Mouse (Mus musculus) left cerebral cortex, postnatal 36 days (tissue): Measurements from ENCODE around the gene Cltb. TPM values are rescaled to one million over a fixed set of nuclear protein-coding genes. Genes with fewer than 3 reads are reported as not detected.

Experiments
- DNase-seq, 2 experiments: peaks; one replicate each; pipeline ENCODE4 v3.0.0; 2021 to 2022; ENCODE audit warnings: low spot score in 2 of 2, mixed read lengths in 1 of 2
- intact Hi-C: fragments of 180-260 bp; cut with DNase I; formaldehyde crosslinking; loops from one replicate; pipeline ENCODE4 v1.15.1; 2025
- microRNA-seq: library from miRNA; unstranded; fragments of <30 nt; microRNA quantifications from one replicate; pipeline ENCODE4 v1.2.0, GENCODE M21; 2022
- total RNA-seq, 2 experiments: library from RNA; stranded (reverse); gene quantifications; 2 replicates each; pipeline ENCODE4 v1.2.3; 2021

Cltb gene
- total RNA-seq, 2 experiments from 2014 or later = 308 to 344 TPM

GRCm38 (mm10) chr13:54568380-54568779 is 42.8 kb downstream of the Cltb start:
- no peak for DNase-seq
- intact Hi-C loops = loop anchor here (10.0 kb wide), 1 partner anchor 104 kb away; the partner anchor contains the start of gene Thoc3

GRCm38 (mm10) chr13:54565594-54566345 is 45.4 kb downstream of the Cltb start:
- DNase-seq = peak in 1 of 2 experiments; percentile 33
- intact Hi-C loops = loop anchor here (10.0 kb wide), 1 partner anchor 101 kb away; the partner anchor contains the start of gene Thoc3

- peak; percentile 91 to 94 for DNase-seq
- intact Hi-C loops = loop anchor here (10.0 kb wide), 1 partner anchor 100 kb away; the partner anchor contains the start of gene Thoc3
These were observed 46.0 kb downstream of the Cltb start, which contains the start of gene 4833439L19Rik for GRCm38 (mm10) chr13:54565201-54565581. Gene 4833439L19Rik (minus strand): TSS chr13:54565435.

GRCm38 (mm10) chr13:54564232-54565200 is 46.6 kb downstream of the Cltb start:
- DNase-seq = no peak
- intact Hi-C loops = loop anchor here (10.0 kb wide), 1 partner anchor 100 kb away; the partner anchor contains the start of gene Thoc3

GRCm38 (mm10) chr13:54562562-54562961 is 48.6 kb downstream of the Cltb start:
- intact Hi-C loops = loop anchor here (10.0 kb wide), 1 partner anchor 98 kb away; the partner anchor contains the start of gene Thoc3
- DNase-seq = no peak

- intact Hi-C loops = loop anchor here (10.0 kb wide), 1 partner anchor 96 kb away; the partner anchor contains the start of gene Thoc3
- DNase-seq = no peak
These were observed 50.5 kb downstream of the Cltb start for GRCm38 (mm10) chr13:54560608-54561007.

- intact Hi-C loops = loop anchor here (10.0 kb wide), 1 partner anchor 95 kb away; the partner anchor contains the start of gene Thoc3
- no peak for DNase-seq
These were observed 51.5 kb downstream of the Cltb start for GRCm38 (mm10) chr13:54559656-54560055.

GRCm38 (mm10) chr13:54557652-54558051 is 53.5 kb downstream of the Cltb start:
- DNase-seq = no peak
- intact Hi-C loops = no loop called here

GRCm38 (mm10) chr13:54556796-54557195 is 54.3 kb downstream of the Cltb start:
- peak in 1 of 2 experiments; percentile 31 for DNase-seq

GRCm38 (mm10) chr13:54556176-54556575 is 55.0 kb downstream of the Cltb start:
- DNase-seq = no peak
- intact Hi-C loops = no loop called here

More at GRCm38 (mm10) chr13:54556796-54557195, 54.3 kb downstream of the Cltb start:
- intact Hi-C loops = no loop called here

GRCm38 (mm10) chr13:54548036-54548435 is 63.1 kb downstream of the Cltb start:
- DNase-seq = no peak
- intact Hi-C loops = no loop called here

Small RNA genes lying within 50 kb of the gene (microRNA-seq; reads per million reads assigned to microRNA genes)
- not detected for gene Gm24195

Other genes starting within 250 kb of the Cltb start
- gene Cplx2, start 240.0 kb downstream of the Cltb start, total RNA-seq = 100 to 1,000 TPM; 769 to 808 TPM
- 10 to 100 TPM; 33.4 to 37.6 TPM for gene Thoc3, start 142.5 kb downstream of the Cltb start, total RNA-seq
- 10 to 100 TPM; 13.0 to 17.8 TPM for gene Simc1, start 107.6 kb downstream of the Cltb start, total RNA-seq
- gene 4833439L19Rik, start 45.9 kb downstream of the Cltb start, total RNA-seq = 100 to 1,000 TPM; 135 to 140 TPM
- gene Arl10, start 36.3 kb downstream of the Cltb start, total RNA-seq = 10 to 100 TPM; 24.1 to 27.8 TPM
- 10 to 100 TPM; 21.7 to 27.3 TPM for gene Nop16, start 21.3 kb downstream of the Cltb start, total RNA-seq
- gene Higd2a, start 21.1 kb downstream of the Cltb start, total RNA-seq = 100 to 1,000 TPM; 136 to 157 TPM
- 10 to 100 TPM; 46.1 to 63.6 TPM for gene Faf2, start 10.4 kb upstream of the Cltb start, total RNA-seq
- gene Rnf44, start 82.6 kb upstream of the Cltb start, total RNA-seq = 100 to 1,000 TPM; 160 to 179 TPM
- gene Cdhr2, start 90.1 kb upstream of the Cltb start, total RNA-seq = under 1 TPM; 0.27 TPM
- gene Gprin1, start 138.5 kb upstream of the Cltb start, total RNA-seq = 100 to 1,000 TPM; 127 to 128 TPM
- 1,000 to 10,000 TPM in 1 of 2 experiments, 100 to 1,000 TPM in 1; 882 to 1,002 TPM for gene Sncb, start 155.3 kb upstream of the Cltb start, total RNA-seq
- not detected for gene Eif4e1b, start 172.7 kb upstream of the Cltb start, total RNA-seq
- gene Tspan17, start 178.0 kb upstream of the Cltb start, total RNA-seq = 10 to 100 TPM; 76.5 to 86.1 TPM